Mouse (Mus musculus) olfactory bulb, adult 2 months (tissue): ENCODE measurements at regions not wholly inside any gene's neighbourhood (a gene's known extent, or its start where the extent isn't known, plus 50 kb on each side); places are given as distances from the start of the nearest gene placed in this dataset.

Experiments
- CTCF ChIP-seq: fragments of 200-500 bp; IDR thresholded peaks from 2 replicates; pipeline ENCODE4 v1.5.1; 2012; ENCODE audit warnings: low read depth, mild to moderate bottlenecking, low read length, moderate library complexity; ENCODE audit not compliant: insufficient read depth
- POLR2A ChIP-seq: fragments of 200-500 bp; IDR thresholded peaks from 2 replicates; pipeline ENCODE4 v1.6.1; 2012; ENCODE audit warnings: mild to moderate bottlenecking, low read depth, low read length, moderate library complexity; ENCODE audit not compliant: insufficient read depth

DNA sequence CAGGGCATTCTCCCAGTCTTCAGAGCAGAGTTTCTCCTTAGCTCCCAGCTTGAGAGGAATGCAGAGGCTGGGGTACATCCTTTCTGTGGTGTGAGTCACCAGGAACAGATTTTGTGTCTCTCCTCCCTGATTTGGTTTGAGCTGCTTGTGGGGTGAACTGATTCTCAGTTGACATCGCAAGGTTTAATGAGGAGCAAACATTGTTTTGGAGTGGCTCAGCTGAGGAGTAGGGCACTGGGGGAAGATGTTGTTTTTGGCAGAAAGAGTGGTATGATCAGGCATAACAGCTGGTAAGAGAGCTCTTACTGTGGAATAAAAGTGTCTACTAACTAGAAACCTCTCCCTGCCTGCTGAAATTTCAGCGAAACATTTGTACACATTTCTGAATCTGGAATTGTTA, 519.4 kb upstream of the Fam241a start:
- TF ChIP-seq POLR2A, result no peak
- no peak for TF ChIP-seq CTCF
